Mouse (Mus musculus): Measurements from ENCODE around the gene Pnmt. TPM values are rescaled to one million over a fixed set of nuclear protein-coding genes. Genes with fewer than 3 reads are reported as not detected.

Pnmt gene
- total RNA-seq, 2 experiments from 2014 or later = not detected

GRCm38 (mm10) chr11:98412797-98413301 is 26.6 kb downstream of the Pnmt start:
- no peak for ATAC-seq (ENCODE audit: poor library complexity, severe bottlenecking)

- ATAC-seq (ENCODE audit: poor library complexity, severe bottlenecking) = no peak
Observed at GRCm38 (mm10) chr11:98413731-98414130, 27.5 kb downstream of the Pnmt start.

GRCm38 (mm10) chr11:98414162-98414561 is 27.9 kb downstream of the Pnmt start:
- no peak for ATAC-seq (ENCODE audit: poor library complexity, severe bottlenecking)

GRCm38 (mm10) chr11:98417074-98417473 is 30.8 kb downstream of the Pnmt start:
- ATAC-seq (ENCODE audit: poor library complexity, severe bottlenecking) = no peak

- no peak for ATAC-seq (ENCODE audit: poor library complexity, severe bottlenecking)
Observed at GRCm38 (mm10) chr11:98418273-98418672, 32.0 kb downstream of the Pnmt start.

GRCm38 (mm10) chr11:98418939-98419547 is 32.8 kb downstream of the Pnmt start:
- no peak for ATAC-seq (ENCODE audit: poor library complexity, severe bottlenecking)

GRCm38 (mm10) chr11:98426592-98426991 is 40.3 kb downstream of the Pnmt start:
- ATAC-seq (ENCODE audit: poor library complexity, severe bottlenecking) = no peak

- ATAC-seq (ENCODE audit: poor library complexity, severe bottlenecking) = no peak
Observed at GRCm38 (mm10) chr11:98428436-98428835, 42.2 kb downstream of the Pnmt start.

- no peak for ATAC-seq (ENCODE audit: poor library complexity, severe bottlenecking)
Observed at GRCm38 (mm10) chr11:98431743-98432502, 45.7 kb downstream of the Pnmt start.

- no peak for ATAC-seq (ENCODE audit: poor library complexity, severe bottlenecking)
Observed at GRCm38 (mm10) chr11:98435723-98436122, 49.5 kb downstream of the Pnmt start.

- no peak for ATAC-seq (ENCODE audit: poor library complexity, severe bottlenecking)
Observed at GRCm38 (mm10) chr11:98437441-98437840, 51.2 kb downstream of the Pnmt start.

Other genes with a start within 250 kb of the Pnmt start
- gene Fbxl20, start 236.0 kb upstream of the Pnmt start, total RNA-seq (2015) = 11.3 and 12.6 TPM in 2 replicates
- 12.4 and 14.8 TPM in 2 replicates for gene Fbxl20, start 236.0 kb upstream of the Pnmt start, total RNA-seq (2017)
- 64.5 and 70.6 TPM in 2 replicates for gene Med1, start 193.2 kb upstream of the Pnmt start, total RNA-seq (2015)
- gene Med1, start 193.2 kb upstream of the Pnmt start, total RNA-seq (2017) = 32.5 and 36.3 TPM in 2 replicates
- gene Cdk12, start 183.4 kb upstream of the Pnmt start, total RNA-seq (2015) = 40.6 and 43.8 TPM in 2 replicates
- 50.2 and 52.2 TPM in 2 replicates for gene Cdk12, start 183.4 kb upstream of the Pnmt start, total RNA-seq (2017)
- gene Neurod2, start 56.8 kb upstream of the Pnmt start, total RNA-seq (2015) = not detected in 2 replicates
- not detected in 2 replicates for gene Neurod2, start 56.8 kb upstream of the Pnmt start, total RNA-seq (2017)
- not detected in 2 replicates for gene Ppp1r1b, start 38.0 kb upstream of the Pnmt start, total RNA-seq (2015)
- gene Ppp1r1b, start 38.0 kb upstream of the Pnmt start, total RNA-seq (2017) = not detected in 2 replicates
- gene Stard3, start 28.1 kb upstream of the Pnmt start, total RNA-seq (2015) = 24.0 and 28.5 TPM in 2 replicates
- gene Stard3, start 28.1 kb upstream of the Pnmt start, total RNA-seq (2017) = 36.0 and 39.9 TPM in 2 replicates
- not detected in 2 replicates for gene Tcap, start 2.6 kb upstream of the Pnmt start, total RNA-seq (2015)
- not detected in 2 replicates for gene Tcap, start 2.6 kb upstream of the Pnmt start, total RNA-seq (2017)
- 2.1 and 3.3 TPM in 2 replicates for gene Pgap3, start 14.0 kb downstream of the Pnmt start, total RNA-seq (2015)
- 2.2 and 2.7 TPM in 2 replicates for gene Pgap3, start 14.0 kb downstream of the Pnmt start, total RNA-seq (2017)
- not detected in 2 replicates for gene Erbb2, start 26.0 kb downstream of the Pnmt start, total RNA-seq (2015)
- gene Erbb2, start 26.0 kb downstream of the Pnmt start, total RNA-seq (2017) = 0.28 TPM in 1 of 2 replicates, not detected in the other
- gene Mien1, start 52.5 kb downstream of the Pnmt start, total RNA-seq (2015) = 56.6 and 65.4 TPM in 2 replicates
- gene Mien1, start 52.5 kb downstream of the Pnmt start, total RNA-seq (2017) = 31.5 and 38.0 TPM in 2 replicates
- gene Grb7, start 59.9 kb downstream of the Pnmt start, total RNA-seq (2015) = not detected in 2 replicates
- not detected in 2 replicates for gene Grb7, start 59.9 kb downstream of the Pnmt start, total RNA-seq (2017)
- gene Ikzf3, start 159.6 kb downstream of the Pnmt start, total RNA-seq (2015) = 6.0 and 9.9 TPM in 2 replicates
- 6.6 and 11.0 TPM in 2 replicates for gene Ikzf3, start 159.6 kb downstream of the Pnmt start, total RNA-seq (2017)
- gene Zpbp2, start 164.6 kb downstream of the Pnmt start, total RNA-seq (2015) = 0.34 and 5.4 TPM in 2 replicates
- gene Zpbp2, start 164.6 kb downstream of the Pnmt start, total RNA-seq (2017) = 0.81 TPM in 1 of 2 replicates, not detected in the other
- 5.1 and 7.8 TPM in 2 replicates for gene Ormdl3, start 200.9 kb downstream of the Pnmt start, total RNA-seq (2015)
- 6.3 and 8.8 TPM in 2 replicates for gene Ormdl3, start 200.9 kb downstream of the Pnmt start, total RNA-seq (2017)
- gene Lrrc3c, start 211.8 kb downstream of the Pnmt start, total RNA-seq (2015) = not detected in 2 replicates
- not detected in 2 replicates for gene Lrrc3c, start 211.8 kb downstream of the Pnmt start, total RNA-seq (2017)
- 5.5 and 7.0 TPM in 2 replicates for gene Gm12355, start 239.2 kb downstream of the Pnmt start, total RNA-seq (2015)
- 1.8 and 3.3 TPM in 2 replicates for gene Gm12355, start 239.2 kb downstream of the Pnmt start, total RNA-seq (2017)
- not detected in 2 replicates for gene Gsdma3, start 239.9 kb downstream of the Pnmt start, total RNA-seq (2015)
- gene Gsdma3, start 239.9 kb downstream of the Pnmt start, total RNA-seq (2017) = not detected in 2 replicates

All from megakaryocyte, adult 5-6 weeks (primary cell).